Mouse (Mus musculus): ENCODE results near the gene Rasgef1c.

DNA sequence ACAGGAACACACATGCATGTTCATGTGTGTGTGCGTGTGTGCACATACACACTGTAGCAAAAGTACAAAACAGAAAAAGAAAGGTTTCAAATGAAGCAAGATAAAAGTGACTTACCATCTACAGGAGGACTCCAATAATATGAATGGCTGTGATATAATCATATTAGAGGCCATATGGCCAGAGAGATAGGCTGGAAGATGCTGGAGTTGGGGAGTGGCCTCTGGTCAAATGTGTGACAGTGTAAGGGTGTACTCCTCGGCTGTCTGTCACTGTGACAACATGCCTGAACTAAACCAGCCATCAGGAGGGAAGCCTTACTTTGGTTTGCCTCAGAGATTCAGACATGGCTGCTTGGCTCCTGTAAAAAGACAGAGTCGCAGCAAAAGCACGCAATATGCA lies 83.4 kb downstream of the Rasgef1c start:
- no peak for TF ChIP-seq CTCF (IDR thresholded peaks at IDR 0.05; ENCODE audit: extremely low read depth, insufficient read length, insufficient replicate concordance, low read depth, low read length)
- no peak for TF ChIP-seq POLR2A (IDR thresholded peaks at IDR 0.05; ENCODE audit: low read depth, low read length)

Data from small intestine, adult 2 months (tissue).